Mouse (Mus musculus): ENCODE results near the gene Flt3l.
"Not testable (repeated sequence)": the region's sequence is repeated elsewhere in the genome, so short reads cannot be mapped to it uniquely, and the experiment has no call there.

Flt3l gene

GRCm38 (mm10) chr7:45122561-45123185 is 13.6 kb downstream of the Flt3l start:
- DNase-seq: no peak

GRCm38 (mm10) chr7:45121966-45122365 is 14.3 kb downstream of the Flt3l start:
- DNase-seq: no peak

- DNase-seq: no peak
Measured at GRCm38 (mm10) chr7:45121404-45121803, 14.8 kb downstream of the Flt3l start.

GRCm38 (mm10) chr7:45119780-45120709 is 16.2 kb downstream of the Flt3l start:
- DNase-seq: no peak

GRCm38 (mm10) chr7:45118336-45118735 is 17.9 kb downstream of the Flt3l start:
- no peak for DNase-seq

- no peak for DNase-seq
Measured at GRCm38 (mm10) chr7:45117566-45117965, 18.7 kb downstream of the Flt3l start.

- no peak for DNase-seq
Measured at GRCm38 (mm10) chr7:45113476-45113875, 22.8 kb downstream of the Flt3l start.

- no peak for DNase-seq
Measured at GRCm38 (mm10) chr7:45112529-45112928, 23.7 kb downstream of the Flt3l start.

GRCm38 (mm10) chr7:45111940-45112339 is 24.3 kb downstream of the Flt3l start:
- no peak for DNase-seq

GRCm38 (mm10) chr7:45110089-45110488 is 26.1 kb downstream of the Flt3l start:
- not testable (repeated sequence) for DNase-seq

GRCm38 (mm10) chr7:45107052-45107645 is 29.1 kb downstream of the Flt3l start:
- DNase-seq: no peak

GRCm38 (mm10) chr7:45106441-45106840 is 29.8 kb downstream of the Flt3l start:
- no peak for DNase-seq

GRCm38 (mm10) chr7:45105491-45105890 is 30.7 kb downstream of the Flt3l start:
- DNase-seq: no peak

- DNase-seq: no peak
Measured at GRCm38 (mm10) chr7:45104941-45105340, 31.3 kb downstream of the Flt3l start.

- peak; percentile 98 for DNase-seq
Measured at GRCm38 (mm10) chr7:45103652-45104180, 32.5 kb downstream of the Flt3l start, which contains the start of gene Fcgrt. Fcgrt (minus strand) TSS chr7:45103851.

GRCm38 (mm10) chr7:45102940-45103585 is 33.2 kb downstream of the Flt3l start:
- DNase-seq: peak; percentile 74

GRCm38 (mm10) chr7:45102441-45102840 is 33.8 kb downstream of the Flt3l start:
- DNase-seq: no peak

- no peak for DNase-seq
Measured at GRCm38 (mm10) chr7:45100046-45100445, 36.2 kb downstream of the Flt3l start.

GRCm38 (mm10) chr7:45098541-45099240 is 37.5 kb downstream of the Flt3l start:
- DNase-seq: no peak

GRCm38 (mm10) chr7:45097479-45097878 is 38.8 kb downstream of the Flt3l start:
- peak; percentile 56 for DNase-seq

GRCm38 (mm10) chr7:45095965-45096364 is 40.3 kb downstream of the Flt3l start:
- not testable (repeated sequence) for DNase-seq

GRCm38 (mm10) chr7:45095367-45095766 is 40.9 kb downstream of the Flt3l start:
- DNase-seq: no peak
